Mouse (Mus musculus): Measurements from ENCODE around the gene Phf14. TPM values are rescaled to one million over a fixed set of nuclear protein-coding genes. Genes with fewer than 3 reads are reported as not detected.

Phf14 gene
- polyA plus RNA-seq, 1 experiment from 2014 or later = 55.6 TPM

DNA sequence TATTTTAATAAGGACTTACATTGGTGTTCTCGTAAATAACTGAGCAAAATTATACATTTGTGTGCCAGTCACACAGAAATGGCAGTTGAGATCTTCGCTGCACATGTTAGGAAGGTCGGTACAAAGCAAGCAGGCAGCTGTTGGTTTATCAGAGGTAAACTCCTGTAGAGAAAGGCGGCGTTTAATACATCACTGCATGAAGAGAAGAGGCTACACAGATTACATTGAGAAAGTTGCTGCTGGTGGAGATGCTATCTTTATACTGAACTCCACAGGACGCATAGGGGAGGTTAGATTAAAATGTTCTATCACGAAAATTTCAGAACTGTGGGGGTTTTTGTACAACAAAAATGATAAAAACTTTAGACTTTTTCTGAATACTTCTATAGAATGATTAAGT, 52.6 kb downstream of the Phf14 start:
- 86% methylated on average over 7 of the region's 7 CpGs for WGBS

DNA sequence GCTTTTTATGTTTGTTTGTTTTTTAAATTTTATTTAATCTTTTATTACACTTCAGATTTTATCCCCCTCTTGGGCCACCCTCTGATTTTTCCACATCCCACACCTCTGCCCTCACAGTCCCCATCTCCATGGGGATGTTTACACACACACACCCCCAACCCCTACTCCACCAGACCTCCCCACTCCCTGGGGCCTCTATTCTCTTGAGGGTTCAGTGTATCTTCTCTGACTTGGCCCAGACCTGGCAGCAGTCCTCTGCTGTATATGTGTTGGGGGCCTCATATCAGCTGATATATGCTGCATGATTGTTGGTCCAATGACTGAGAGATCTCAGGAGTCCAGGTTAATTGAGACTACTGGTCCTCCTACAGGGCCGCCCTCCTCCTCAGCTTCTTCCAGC, 86.2 kb downstream of the Phf14 start:
- no peak overlapping the region for H3K27ac ChIP-seq
- no peak overlapping the region for H3K4me3 ChIP-seq
- ATAC-seq (ENCODE audit: borderline replicate concordance, extremely low read depth, low FRiP score, low TSS enrichment) = no peak
- H3K27me3 ChIP-seq = no peaks in the 10 kb centered on the region
- H3K4me1 ChIP-seq = no peaks in the 10 kb centered on the region
- H3K9me3 ChIP-seq = no peaks in the 10 kb centered on the region
- peaks cover 26% of the 10 kb centered on the region for H3K36me3 ChIP-seq
- H3K4me2 ChIP-seq = no peak overlapping the region
- no peak overlapping the region for H3K9ac ChIP-seq
- 100% methylated on average over 1 of the region's 1 CpGs for WGBS

More for the DNA sequence above, 52.6 kb downstream of the Phf14 start:
- Histone ChIP-seq H3K27ac (no peak overlapping the region), H3K4me3 (no peak overlapping the region), H3K4me2 (no peak overlapping the region), H3K9me3 (no peaks in the 10 kb centered on the region), H3K9ac (no peak overlapping the region), H3K27me3 (no peaks in the 10 kb centered on the region), H3K4me1 (no peaks in the 10 kb centered on the region), H3K36me3 (peaks cover 11% of the 10 kb centered on the region)
- ATAC-seq (ENCODE audit: borderline replicate concordance, extremely low read depth, low FRiP score, low TSS enrichment) = no peak

DNA sequence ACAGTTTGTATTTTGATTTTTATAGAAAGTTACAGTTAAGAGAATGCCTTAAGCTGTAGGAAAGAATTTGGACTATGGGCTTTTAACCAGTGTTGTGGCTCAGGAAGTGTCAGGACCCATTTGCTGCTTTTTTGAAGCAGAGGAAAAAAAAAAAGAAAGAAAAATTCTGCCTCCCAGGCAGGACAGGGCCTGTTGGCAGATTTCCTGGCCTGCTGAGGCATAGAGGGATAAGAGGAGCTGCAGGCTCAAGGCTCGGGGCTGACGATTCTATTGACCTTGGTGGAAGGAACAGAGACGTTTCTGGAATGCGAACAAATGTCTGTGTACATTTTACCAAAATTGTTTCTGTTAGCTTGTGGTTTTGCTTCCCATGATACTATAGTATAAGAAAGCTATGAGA, 91.0 kb downstream of the Phf14 start:
- 56% methylated on average over 4 of the region's 4 CpGs for WGBS
- Histone ChIP-seq H3K27me3 (no peaks in the 10 kb centered on the region), H3K9ac (no peak overlapping the region), H3K4me1 (no peaks in the 10 kb centered on the region), H3K27ac (no peak overlapping the region), H3K36me3 (peaks cover 36% of the 10 kb centered on the region), H3K4me3 (no peak overlapping the region), H3K9me3 (no peaks in the 10 kb centered on the region), H3K4me2 (no peak overlapping the region)
- ATAC-seq (ENCODE audit: borderline replicate concordance, extremely low read depth, low FRiP score, low TSS enrichment) = no peak

DNA sequence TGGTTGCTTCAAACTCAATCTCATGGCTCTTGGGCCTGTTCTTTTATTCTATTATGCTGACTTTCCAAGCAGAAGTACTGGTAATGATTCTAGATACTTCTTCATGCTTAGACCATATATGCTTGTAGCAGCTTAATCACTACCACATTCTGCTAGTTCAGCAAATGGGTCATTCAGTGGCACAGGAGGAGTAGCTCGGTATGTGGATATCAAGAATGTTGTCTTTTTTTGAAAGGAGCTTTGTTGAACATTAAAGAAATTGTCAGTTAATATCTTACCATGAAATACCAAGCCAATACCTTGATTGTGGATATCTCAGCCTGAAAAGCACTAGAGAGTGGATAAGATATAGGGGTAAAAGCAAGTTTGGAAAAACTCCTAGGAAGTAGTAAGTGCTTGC, 91.9 kb downstream of the Phf14 start:
- Histone ChIP-seq H3K36me3 (peaks cover 28% of the 10 kb centered on the region), H3K4me3 (no peak overlapping the region), H3K27ac (no peak overlapping the region), H3K9ac (no peak overlapping the region), H3K27me3 (no peaks in the 10 kb centered on the region), H3K9me3 (no peaks in the 10 kb centered on the region), H3K4me2 (no peak overlapping the region), H3K4me1 (no peaks in the 10 kb centered on the region)
- 80% methylated on average over 1 of the region's 1 CpGs for WGBS
- ATAC-seq (ENCODE audit: borderline replicate concordance, extremely low read depth, low FRiP score, low TSS enrichment) = no peak

DNA sequence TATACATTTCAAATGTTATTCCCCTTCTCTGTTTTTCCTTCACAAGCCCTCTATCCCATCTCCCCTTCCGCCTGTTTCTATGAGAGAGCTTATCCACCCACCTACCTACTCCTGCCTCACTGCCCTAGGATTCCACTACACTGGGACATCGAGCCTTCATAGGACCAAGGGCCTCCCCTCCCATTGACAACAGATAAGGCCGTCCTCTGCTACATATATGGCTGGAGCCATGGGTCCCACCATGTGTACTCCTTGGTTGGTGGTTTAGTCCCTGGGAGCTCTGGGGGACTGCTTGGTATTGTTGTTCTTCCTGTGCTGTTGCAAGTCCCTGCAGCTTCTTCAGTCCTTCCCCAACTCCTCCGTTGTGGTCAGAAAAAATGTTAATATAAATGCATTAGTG, 97.8 kb downstream of the Phf14 start:
- Histone ChIP-seq H3K27me3 (no peaks in the 10 kb centered on the region), H3K4me3 (no peak overlapping the region), H3K4me2 (no peak overlapping the region), H3K36me3 (peaks cover 18% of the 10 kb centered on the region), H3K4me1 (no peaks in the 10 kb centered on the region), H3K9me3 (no peaks in the 10 kb centered on the region), H3K27ac (no peak overlapping the region), H3K9ac (no peak overlapping the region)
- ATAC-seq (ENCODE audit: borderline replicate concordance, extremely low read depth, low FRiP score, low TSS enrichment) = no peak
- WGBS = 92% methylated on average over 4 of the region's 4 CpGs

DNA sequence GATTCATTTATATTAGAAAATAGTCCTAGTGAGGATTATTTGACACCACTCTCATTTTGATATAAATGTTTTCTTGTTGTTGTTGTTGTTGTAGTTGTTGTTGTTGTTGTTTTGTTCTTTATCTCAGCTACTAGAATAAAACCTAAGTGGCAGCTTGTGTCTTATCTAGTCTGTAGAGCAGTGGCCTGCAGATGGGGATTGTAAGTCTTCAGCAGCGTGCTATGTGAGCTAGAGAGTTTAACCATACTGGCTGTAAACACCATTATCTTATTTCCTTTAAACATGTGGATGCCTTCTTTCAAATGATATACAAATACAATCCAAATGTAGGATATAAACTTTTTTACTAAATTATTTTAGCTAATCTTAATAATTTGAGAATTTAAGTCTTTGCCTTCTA, 98.4 kb downstream of the Phf14 start:
- no peak overlapping the region for H3K9ac ChIP-seq
- H3K4me3 ChIP-seq = no peak overlapping the region
- no peaks in the 10 kb centered on the region for H3K27me3 ChIP-seq
- 89% methylated on average over 1 of the region's 1 CpGs for WGBS
- H3K9me3 ChIP-seq = no peaks in the 10 kb centered on the region
- H3K4me2 ChIP-seq = no peak overlapping the region
- H3K4me1 ChIP-seq = no peaks in the 10 kb centered on the region
- H3K36me3 ChIP-seq = peaks cover 18% of the 10 kb centered on the region
- no peak overlapping the region for H3K27ac ChIP-seq
- no peak for ATAC-seq (ENCODE audit: borderline replicate concordance, extremely low read depth, low FRiP score, low TSS enrichment)

DNA sequence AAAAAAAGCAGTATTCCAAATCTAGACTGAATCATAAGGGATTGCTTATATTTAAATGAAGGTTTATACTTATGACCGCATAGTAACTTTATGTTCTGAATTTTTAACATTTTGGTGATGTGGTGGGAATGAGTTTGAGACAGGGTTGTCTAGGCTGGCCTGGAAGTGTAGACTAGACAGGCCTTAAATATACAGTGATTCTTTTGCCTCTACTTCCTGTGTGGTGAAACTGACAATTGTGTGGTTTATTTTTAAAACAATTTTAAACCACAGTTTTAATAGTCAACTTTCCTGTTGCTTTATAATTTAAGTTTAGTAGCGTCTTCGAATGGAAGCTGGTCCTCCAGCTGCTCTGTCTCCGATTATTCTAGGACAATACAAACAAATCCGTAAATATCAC, 104.5 kb downstream of the Phf14 start:
- ATAC-seq (ENCODE audit: borderline replicate concordance, extremely low read depth, low FRiP score, low TSS enrichment) = no peak
- Histone ChIP-seq H3K27me3 (no peaks in the 10 kb centered on the region), H3K9me3 (no peaks in the 10 kb centered on the region), H3K4me3 (no peak overlapping the region), H3K4me2 (no peak overlapping the region), H3K27ac (no peak overlapping the region), H3K36me3 (peaks cover 4% of the 10 kb centered on the region; the same call in 1 of the 2 replicates), H3K4me1 (no peaks in the 10 kb centered on the region), H3K9ac (no peak overlapping the region)
- 86% methylated on average over 5 of the region's 5 CpGs for WGBS

DNA sequence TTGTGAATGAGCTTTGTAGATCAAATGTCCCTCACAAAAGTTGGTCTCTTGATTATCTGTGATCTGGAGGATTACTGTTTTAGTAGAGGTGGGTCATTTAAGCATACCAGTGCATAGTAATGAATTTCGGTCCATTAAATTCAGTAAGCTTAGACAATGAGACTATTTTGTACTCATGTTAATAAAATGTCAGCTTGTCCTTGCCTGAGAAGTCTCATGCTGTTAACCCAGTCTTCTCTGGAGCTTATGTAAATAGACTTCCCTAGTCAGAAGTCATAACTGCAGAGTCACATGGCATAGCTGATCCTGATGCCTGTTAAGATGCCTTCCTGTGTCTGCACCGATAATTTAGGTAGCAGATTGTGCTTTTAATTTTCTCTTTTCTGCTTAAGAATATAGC, 106.4 kb downstream of the Phf14 start:
- Histone ChIP-seq H3K9me3 (no peaks in the 10 kb centered on the region), H3K27ac (no peak overlapping the region), H3K4me1 (no peaks in the 10 kb centered on the region), H3K9ac (no peak overlapping the region), H3K4me3 (no peak overlapping the region), H3K36me3 (no peaks in the 10 kb centered on the region), H3K4me2 (no peak overlapping the region), H3K27me3 (no peaks in the 10 kb centered on the region)
- WGBS = 73% methylated on average over 2 of the region's 2 CpGs
- no peak for ATAC-seq (ENCODE audit: borderline replicate concordance, extremely low read depth, low FRiP score, low TSS enrichment)

DNA sequence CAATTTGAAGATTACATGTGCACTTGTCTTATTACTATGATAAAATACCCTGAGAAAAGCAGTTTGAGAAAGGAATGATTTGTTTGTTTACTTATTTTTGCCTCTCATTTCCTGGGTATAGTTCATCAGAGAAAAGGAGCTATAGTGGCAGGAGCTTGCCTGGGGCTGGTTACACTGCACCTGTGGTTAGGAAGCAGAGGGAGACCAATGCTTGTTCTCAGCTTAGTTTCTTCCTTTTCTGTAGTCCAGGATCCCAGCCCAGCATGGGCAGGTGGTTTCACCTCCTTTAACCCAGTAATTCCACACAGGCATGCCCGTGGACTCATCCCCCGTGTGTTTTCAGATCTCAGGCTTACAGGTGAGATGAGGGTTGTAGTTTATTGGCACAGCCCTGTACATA, 107.1 kb downstream of the Phf14 start:
- no peak overlapping the region for H3K9ac ChIP-seq
- ATAC-seq (ENCODE audit: borderline replicate concordance, extremely low read depth, low FRiP score, low TSS enrichment) = no peak
- H3K9me3 ChIP-seq = no peaks in the 10 kb centered on the region
- no peak overlapping the region for H3K27ac ChIP-seq
- H3K4me1 ChIP-seq = no peaks in the 10 kb centered on the region
- H3K27me3 ChIP-seq = no peaks in the 10 kb centered on the region
- H3K4me3 ChIP-seq = no peak overlapping the region
- H3K4me2 ChIP-seq = no peak overlapping the region
- WGBS = 96% methylated on average over 2 of the region's 2 CpGs
- no peaks in the 10 kb centered on the region for H3K36me3 ChIP-seq

DNA sequence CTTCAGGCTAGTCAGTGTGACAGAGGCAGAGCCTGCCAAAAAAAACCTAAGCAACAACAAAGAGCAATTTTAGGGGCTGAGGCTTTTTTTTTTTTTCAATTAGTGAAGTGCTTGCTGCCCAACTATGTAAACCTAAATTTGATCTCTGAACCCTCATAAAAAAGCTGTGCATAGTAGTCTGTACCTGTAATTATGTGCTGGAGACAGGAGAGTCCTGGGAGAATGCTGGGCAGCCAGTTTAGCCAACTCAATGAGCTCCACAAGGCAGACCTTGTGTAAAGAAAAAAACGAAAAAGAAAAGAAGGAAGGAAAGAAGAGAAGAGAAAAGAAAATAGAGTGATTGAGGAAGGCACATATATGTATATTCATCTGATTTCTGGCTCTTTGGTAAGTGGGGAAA, 112.1 kb downstream of the Phf14 start:
- H3K4me1 ChIP-seq = no peaks in the 10 kb centered on the region
- H3K9ac ChIP-seq = no peak overlapping the region
- H3K4me2 ChIP-seq = no peak overlapping the region
- 58% methylated on average over 1 of the region's 1 CpGs for WGBS
- no peak for ATAC-seq (ENCODE audit: borderline replicate concordance, extremely low read depth, low FRiP score, low TSS enrichment)
- no peaks in the 10 kb centered on the region for H3K27me3 ChIP-seq
- no peak overlapping the region for H3K27ac ChIP-seq
- no peaks in the 10 kb centered on the region for H3K9me3 ChIP-seq
- H3K36me3 ChIP-seq = peaks cover 6% of the 10 kb centered on the region; the same call in 1 of the 2 replicates
- no peak overlapping the region for H3K4me3 ChIP-seq

DNA sequence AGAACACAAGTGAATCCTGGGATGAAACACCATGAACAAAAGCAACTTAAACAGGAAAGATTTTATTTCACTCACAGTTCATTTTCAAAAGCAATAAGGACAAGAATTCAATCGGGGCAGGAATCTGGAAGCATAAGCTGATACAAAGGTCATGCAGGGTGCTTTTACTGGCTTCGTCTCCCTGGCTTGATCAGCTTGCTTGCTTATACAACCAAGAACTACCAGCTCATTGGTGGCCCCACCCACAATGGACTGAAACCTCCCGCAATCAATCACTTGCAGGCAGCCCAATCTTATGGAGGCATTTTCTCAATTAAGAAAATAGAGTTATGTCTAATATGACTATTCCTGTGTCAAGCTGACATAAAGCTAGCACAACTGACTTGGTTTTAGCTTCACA, 112.5 kb downstream of the Phf14 start:
- no peak overlapping the region for H3K9ac ChIP-seq
- H3K36me3 ChIP-seq = peaks cover 6% of the 10 kb centered on the region; the same call in 1 of the 2 replicates
- H3K27me3 ChIP-seq = no peaks in the 10 kb centered on the region
- no peak for ATAC-seq (ENCODE audit: borderline replicate concordance, extremely low read depth, low FRiP score, low TSS enrichment)
- no peak overlapping the region for H3K27ac ChIP-seq
- H3K9me3 ChIP-seq = no peaks in the 10 kb centered on the region
- no peaks in the 10 kb centered on the region for H3K4me1 ChIP-seq
- WGBS = 54% methylated on average over 3 of the region's 3 CpGs
- H3K4me3 ChIP-seq = no peak overlapping the region
- H3K4me2 ChIP-seq = no peak overlapping the region

DNA sequence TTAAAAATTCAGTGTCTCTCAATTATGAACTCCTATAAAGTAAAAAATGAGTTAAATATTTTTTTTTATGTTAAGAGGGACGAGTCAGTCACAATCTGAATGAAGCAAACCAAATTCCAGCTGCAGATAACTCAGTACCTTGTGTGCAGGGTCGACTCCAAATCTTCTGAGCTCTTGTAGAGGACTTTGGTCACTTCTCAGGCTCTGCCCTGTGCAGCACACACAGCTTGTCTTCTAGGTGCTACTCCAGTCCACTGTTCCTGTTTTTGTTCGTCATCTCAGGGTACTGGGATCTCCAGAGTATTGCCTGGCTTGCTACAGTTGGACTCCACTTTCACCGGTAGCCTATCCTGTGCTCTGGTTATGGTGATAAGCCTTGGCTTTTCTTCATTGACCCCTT, 113.1 kb downstream of the Phf14 start:
- Histone ChIP-seq H3K36me3 (peaks cover 6% of the 10 kb centered on the region; the same call in 1 of the 2 replicates), H3K9ac (no peak overlapping the region), H3K4me3 (no peak overlapping the region), H3K9me3 (no peaks in the 10 kb centered on the region), H3K27ac (no peak overlapping the region), H3K27me3 (no peaks in the 10 kb centered on the region), H3K4me1 (no peaks in the 10 kb centered on the region), H3K4me2 (no peak overlapping the region)
- WGBS = 83% methylated on average over 4 of the region's 4 CpGs
- ATAC-seq (ENCODE audit: borderline replicate concordance, extremely low read depth, low FRiP score, low TSS enrichment) = no peak

DNA sequence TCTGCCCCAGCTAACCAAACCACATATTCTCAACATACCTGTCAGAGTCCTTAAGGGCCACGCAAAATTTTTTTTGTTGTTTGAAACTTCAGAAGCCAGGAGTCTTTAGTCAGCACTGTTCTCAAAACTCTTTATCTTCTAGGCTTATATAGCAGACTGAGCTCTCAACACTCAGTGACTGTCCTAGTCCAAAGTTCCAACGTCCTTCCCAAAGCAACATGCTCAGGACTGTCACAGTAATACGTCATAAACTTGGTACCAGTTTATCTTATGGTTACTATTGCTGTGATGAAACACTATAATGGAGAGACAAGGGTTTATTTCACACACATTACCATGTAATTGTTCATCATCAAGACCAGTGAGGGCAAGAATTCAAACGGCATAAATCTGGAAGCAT, 113.9 kb downstream of the Phf14 start:
- no peak overlapping the region for H3K9ac ChIP-seq
- 90% methylated on average over 4 of the region's 4 CpGs for WGBS
- no peak for ATAC-seq (ENCODE audit: borderline replicate concordance, extremely low read depth, low FRiP score, low TSS enrichment)
- H3K27ac ChIP-seq = no peak overlapping the region
- no peak overlapping the region for H3K4me2 ChIP-seq
- H3K4me1 ChIP-seq = no peaks in the 10 kb centered on the region
- no peaks in the 10 kb centered on the region for H3K27me3 ChIP-seq
- peaks cover 6% of the 10 kb centered on the region; the same call in 1 of the 2 replicates for H3K36me3 ChIP-seq
- H3K4me3 ChIP-seq = no peak overlapping the region
- no peaks in the 10 kb centered on the region for H3K9me3 ChIP-seq
